Mouse (Mus musculus) cerebellum, adult 2 months (tissue): ENCODE measurements at regions not wholly inside any gene's neighbourhood (a gene's known extent, or its start where the extent isn't known, plus 50 kb on each side); places are given as distances from the start of the nearest gene placed in this dataset.

ENCODE experiments used
- CTCF ChIP-seq: fragments of 200-500 bp; IDR thresholded peaks from 2 replicates; pipeline ENCODE4 v1.5.1; 2011; ENCODE audit warnings: low read depth, mild to moderate bottlenecking, control low read depth, low read length, moderate library complexity, borderline replicate concordance; ENCODE audit not compliant: insufficient read depth
- POLR2A ChIP-seq: fragments of 200-500 bp; IDR thresholded peaks from 2 replicates; pipeline ENCODE4 v1.6.1; 2011; ENCODE audit warnings: low read length, control low read depth, borderline replicate concordance; ENCODE audit not compliant: insufficient read depth

DNA sequence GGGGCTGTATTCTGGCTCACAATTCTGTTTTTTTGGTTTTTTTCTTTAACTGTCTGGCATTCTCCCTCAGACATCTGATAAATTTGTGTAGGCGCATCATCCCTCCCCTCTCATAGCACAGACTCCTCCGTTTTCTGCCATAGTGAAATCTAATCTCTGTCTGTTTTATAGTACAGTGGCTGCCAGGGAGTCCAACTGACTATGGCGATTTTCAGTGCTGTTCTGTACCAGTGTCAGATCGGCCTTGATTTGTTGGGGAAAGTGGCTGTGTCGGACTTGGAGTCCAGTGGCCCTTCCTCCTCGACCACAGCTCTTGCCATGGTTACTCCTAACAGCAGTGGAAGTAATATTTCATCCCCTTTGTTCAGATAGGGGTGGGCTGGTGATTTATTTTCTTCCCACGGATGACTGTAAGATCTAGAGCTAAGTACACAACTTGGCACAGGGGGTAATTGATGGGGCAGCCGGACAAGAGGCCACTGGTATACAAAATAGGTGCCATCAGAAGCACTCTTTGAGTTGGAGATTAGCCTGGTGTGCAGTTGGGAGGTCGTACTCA, 87.2 kb upstream of the E030018B13Rik start:
- TF ChIP-seq CTCF = no peak
- TF ChIP-seq POLR2A = no peak
